Mouse (Mus musculus): Measurements from ENCODE around the gene Msl1. TPM values are rescaled to one million over a fixed set of nuclear protein-coding genes. Genes with fewer than 3 reads are reported as not detected.

Msl1 gene
- polyA plus RNA-seq, 1 experiment from 2014 or later = 23.7 TPM

DNA sequence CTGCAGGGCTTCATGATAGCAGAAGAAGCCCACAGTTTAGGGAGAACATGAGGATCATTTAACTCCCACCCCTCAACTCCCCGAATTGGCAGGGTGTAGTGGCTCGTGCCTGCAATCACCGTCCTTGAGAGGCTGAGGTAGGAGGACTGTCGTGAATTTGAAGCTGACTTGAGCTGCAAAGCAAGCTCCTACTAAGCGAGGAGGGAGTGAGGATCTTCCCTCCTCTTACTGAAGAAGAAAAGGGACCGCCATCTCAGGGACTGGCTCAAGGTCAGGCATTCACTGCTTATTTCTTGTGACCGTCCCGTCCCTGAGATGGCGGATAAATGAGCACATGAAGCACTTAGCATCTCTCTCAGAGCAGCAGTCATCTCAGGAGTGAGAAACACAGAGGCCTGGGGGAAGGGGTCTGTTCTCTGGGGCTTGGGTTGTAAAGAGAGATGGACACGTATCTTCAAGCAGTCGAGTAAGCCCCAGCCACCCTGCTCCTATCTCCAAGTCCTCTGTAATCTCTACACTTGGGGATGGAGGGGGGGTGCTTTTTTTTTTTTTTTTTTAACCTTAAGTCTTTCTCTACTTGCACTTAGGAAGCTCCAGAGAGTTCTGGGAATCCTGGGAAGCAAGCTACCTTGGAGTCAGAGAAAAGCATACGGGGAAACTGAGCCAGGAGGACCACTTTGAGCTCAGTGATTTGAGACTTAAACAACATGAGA lies 19.1 kb upstream of the Msl1 start:
- Histone ChIP-seq H3K4me2 (replicated peaks; ENCODE audit: low read depth, low read length) (peak overlapping the region; percentile 82), H3K9ac (replicated peaks; ENCODE audit: low read length) (peak overlapping the region; percentile 62), H3K9me3 (ENCODE audit: low read length) (no peaks in the 10 kb centered on the region), H3K27ac (ENCODE audit: low read length) (peak overlapping the region; percentile 94), H3K36me3 (ENCODE audit: insufficient read depth, low read length) (no peaks in the 10 kb centered on the region), H3K4me3 (ENCODE audit: low read length) (peak overlapping the region; percentile 44), H3K27me3 (ENCODE audit: insufficient read depth, low read length) (no peaks in the 10 kb centered on the region), H3K4me1 (ENCODE audit: insufficient read depth, low read length) (peaks cover 70% of the 10 kb centered on the region)
- no peak for ATAC-seq (ENCODE audit: low FRiP score, low TSS enrichment)
- 31% methylated on average over 12 of the region's 12 CpGs for WGBS

GRCm38 (mm10) chr11:98776843-98777590 lies 18.3 kb upstream of the Msl1 start:
- peaks cover 78% of the 10 kb centered on the region for H3K4me1 ChIP-seq (ENCODE audit: insufficient read depth, low read length)

GRCm38 (mm10) chr11:98777888-98778287 lies 17.4 kb upstream of the Msl1 start:
- Histone ChIP-seq H3K9me3 (ENCODE audit: low read length) (no peaks in the 10 kb centered on the region), H3K27me3 (ENCODE audit: insufficient read depth, low read length) (no peaks in the 10 kb centered on the region), H3K27ac (ENCODE audit: low read length) (peak overlapping the region; percentile 94), H3K9ac (replicated peaks; ENCODE audit: low read length) (no peak overlapping the region), H3K4me3 (ENCODE audit: low read length) (no peak overlapping the region), H3K4me1 (ENCODE audit: insufficient read depth, low read length) (peaks cover 79% of the 10 kb centered on the region), H3K36me3 (ENCODE audit: insufficient read depth, low read length) (no peaks in the 10 kb centered on the region), H3K4me2 (replicated peaks; ENCODE audit: low read depth, low read length) (no peak overlapping the region)
- no peak for ATAC-seq (ENCODE audit: low FRiP score, low TSS enrichment)

More at GRCm38 (mm10) chr11:98776843-98777590, 18.3 kb upstream of the Msl1 start:
- WGBS = 5% methylated on average over 9 of the region's 9 CpGs
- Histone ChIP-seq H3K27me3 (ENCODE audit: insufficient read depth, low read length) (no peaks in the 10 kb centered on the region), H3K4me3 (ENCODE audit: low read length) (no peak overlapping the region), H3K9ac (replicated peaks; ENCODE audit: low read length) (peak overlapping the region; percentile 62), H3K4me2 (replicated peaks; ENCODE audit: low read depth, low read length) (peak overlapping the region; percentile 82), H3K9me3 (ENCODE audit: low read length) (no peaks in the 10 kb centered on the region), H3K36me3 (ENCODE audit: insufficient read depth, low read length) (no peaks in the 10 kb centered on the region), H3K27ac (ENCODE audit: low read length) (peak overlapping the region; percentile 94)
- ATAC-seq (ENCODE audit: low FRiP score, low TSS enrichment) = peak; percentile 17; the same call in 1 of the 2 replicates

DNA sequence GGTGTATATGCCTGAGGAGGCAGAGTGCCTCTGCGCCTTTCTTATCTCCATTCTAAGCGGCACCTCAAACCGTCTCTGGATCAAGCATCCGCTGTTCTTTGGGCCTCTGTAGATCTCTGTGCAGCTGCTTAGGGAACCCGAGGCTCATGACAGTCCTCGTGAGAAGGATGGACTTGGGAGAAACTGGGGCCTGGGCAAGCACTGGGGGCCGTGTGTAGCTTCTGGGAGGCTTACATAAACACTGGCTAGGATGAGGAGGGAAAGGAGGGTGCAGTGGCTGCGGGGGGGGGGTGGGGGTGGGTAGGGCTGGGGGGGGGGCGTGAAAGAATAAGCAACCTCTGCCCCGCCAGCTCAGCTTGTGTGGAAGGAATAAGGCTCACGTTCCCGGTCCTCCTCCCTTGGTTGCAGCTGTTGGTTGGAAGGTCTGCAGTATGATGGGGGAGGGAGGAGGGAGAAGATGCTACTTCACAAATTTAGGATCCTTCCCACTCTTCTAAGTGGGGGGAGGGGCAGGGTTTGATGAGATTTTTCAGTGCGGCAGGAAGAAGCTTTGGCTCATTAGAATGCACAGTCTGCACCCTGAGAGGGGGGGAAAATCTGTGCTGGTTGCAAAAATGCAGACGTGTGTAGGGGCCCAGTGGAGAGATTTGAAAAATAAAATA lies 13.3 kb upstream of the Msl1 start:
- 17% methylated on average over 13 of the region's 14 CpGs for WGBS
- Histone ChIP-seq H3K9ac (replicated peaks; ENCODE audit: low read length) (peak overlapping the region; percentile 23), H3K27me3 (ENCODE audit: insufficient read depth, low read length) (no peaks in the 10 kb centered on the region), H3K9me3 (ENCODE audit: low read length) (no peaks in the 10 kb centered on the region), H3K27ac (ENCODE audit: low read length) (peak overlapping the region; percentile 99), H3K4me1 (ENCODE audit: insufficient read depth, low read length) (peaks cover 78% of the 10 kb centered on the region), H3K4me2 (replicated peaks; ENCODE audit: low read depth, low read length) (peak overlapping the region; percentile 2; the same call in 1 of the 2 replicates), H3K4me3 (ENCODE audit: low read length) (no peak overlapping the region), H3K36me3 (ENCODE audit: insufficient read depth, low read length) (no peaks in the 10 kb centered on the region)
- 0 out of 2 replicates have a peak, but pooled peaks have one; percentile 8 for ATAC-seq (ENCODE audit: low FRiP score, low TSS enrichment)

DNA sequence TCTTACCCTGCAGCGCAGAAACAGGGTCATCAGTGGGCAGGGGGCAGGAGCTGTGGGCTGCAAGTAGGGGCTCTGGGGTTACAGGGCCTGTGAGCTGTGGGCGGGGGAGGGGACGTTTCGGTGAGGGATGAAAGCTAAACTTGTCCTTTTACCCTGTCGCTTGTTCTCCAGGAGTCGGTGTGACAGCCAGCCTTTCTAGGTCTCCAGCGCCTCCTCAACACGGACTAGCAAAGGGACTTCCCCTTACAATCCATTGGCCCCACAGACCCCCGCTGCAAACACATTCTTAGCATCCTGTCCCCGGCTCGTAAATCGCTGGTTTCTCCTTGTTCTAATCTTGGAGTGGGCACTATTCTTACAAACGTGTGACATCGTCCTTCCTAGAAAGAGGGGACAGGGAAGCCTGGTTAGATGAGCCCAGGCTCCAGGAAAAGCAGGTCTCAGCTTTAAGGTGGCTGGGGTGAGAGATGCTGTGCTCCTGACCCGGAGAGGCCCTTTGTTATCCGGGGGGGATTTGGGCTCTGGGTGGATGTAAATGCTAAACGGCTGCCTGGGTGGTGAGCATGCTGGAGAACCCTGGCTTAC lies 12.6 kb upstream of the Msl1 start:
- Histone ChIP-seq H3K4me3 (ENCODE audit: low read length) (peak overlapping the region; percentile 26; the same call in 1 of the 2 replicates), H3K4me2 (replicated peaks; ENCODE audit: low read depth, low read length) (peak overlapping the region; percentile 51), H3K36me3 (ENCODE audit: insufficient read depth, low read length) (no peaks in the 10 kb centered on the region), H3K27me3 (ENCODE audit: insufficient read depth, low read length) (no peaks in the 10 kb centered on the region), H3K27ac (ENCODE audit: low read length) (peak overlapping the region; percentile 99), H3K9me3 (ENCODE audit: low read length) (no peaks in the 10 kb centered on the region), H3K9ac (replicated peaks; ENCODE audit: low read length) (peak overlapping the region; percentile 67), H3K4me1 (ENCODE audit: insufficient read depth, low read length) (peaks cover 76% of the 10 kb centered on the region)
- 4% methylated on average over 17 of the region's 17 CpGs for WGBS
- no peak for ATAC-seq (ENCODE audit: low FRiP score, low TSS enrichment)

GRCm38 (mm10) chr11:98783236-98783696 lies 12.1 kb upstream of the Msl1 start:
- H3K4me3 ChIP-seq (ENCODE audit: low read length) = peak overlapping the region; percentile 26
- peak; percentile 67 for ATAC-seq (ENCODE audit: low FRiP score, low TSS enrichment)
- under 1% methylated on average over 20 of the region's 20 CpGs for WGBS

GRCm38 (mm10) chr11:98784139-98784538 lies 11.2 kb upstream of the Msl1 start:
- 58% methylated on average over 4 of the region's 4 CpGs for WGBS
- H3K4me1 ChIP-seq (ENCODE audit: insufficient read depth, low read length) = peaks cover 77% of the 10 kb centered on the region
- no peak overlapping the region for H3K4me2 ChIP-seq (replicated peaks; ENCODE audit: low read depth, low read length)
- peak overlapping the region; percentile 99 for H3K27ac ChIP-seq (ENCODE audit: low read length)
- H3K27me3 ChIP-seq (ENCODE audit: insufficient read depth, low read length) = no peaks in the 10 kb centered on the region
- no peak overlapping the region for H3K4me3 ChIP-seq (ENCODE audit: low read length)
- H3K9ac ChIP-seq (replicated peaks; ENCODE audit: low read length) = peak overlapping the region; percentile 67; the same call in 1 of the 2 replicates
- no peak for ATAC-seq (ENCODE audit: low FRiP score, low TSS enrichment)
- no peaks in the 10 kb centered on the region for H3K36me3 ChIP-seq (ENCODE audit: insufficient read depth, low read length)
- H3K9me3 ChIP-seq (ENCODE audit: low read length) = no peaks in the 10 kb centered on the region

More at GRCm38 (mm10) chr11:98783236-98783696, 12.1 kb upstream of the Msl1 start:
- H3K4me2 ChIP-seq (replicated peaks; ENCODE audit: low read depth, low read length) = peak overlapping the region; percentile 51
- peak overlapping the region; percentile 99 for H3K27ac ChIP-seq (ENCODE audit: low read length)
- H3K27me3 ChIP-seq (ENCODE audit: insufficient read depth, low read length) = no peaks in the 10 kb centered on the region
- peaks cover 72% of the 10 kb centered on the region for H3K4me1 ChIP-seq (ENCODE audit: insufficient read depth, low read length)
- H3K9ac ChIP-seq (replicated peaks; ENCODE audit: low read length) = peak overlapping the region; percentile 67
- H3K9me3 ChIP-seq (ENCODE audit: low read length) = no peaks in the 10 kb centered on the region
- H3K36me3 ChIP-seq (ENCODE audit: insufficient read depth, low read length) = no peaks in the 10 kb centered on the region

- WGBS = 42% methylated on average over 10 of the region's 10 CpGs
- Histone ChIP-seq H3K36me3 (ENCODE audit: insufficient read depth, low read length) (no peaks in the 10 kb centered on the region), H3K4me2 (replicated peaks; ENCODE audit: low read depth, low read length) (no peak overlapping the region), H3K27me3 (ENCODE audit: insufficient read depth, low read length) (no peaks in the 10 kb centered on the region), H3K27ac (ENCODE audit: low read length) (peak overlapping the region; percentile 95), H3K4me3 (ENCODE audit: low read length) (no peak overlapping the region), H3K9me3 (ENCODE audit: low read length) (no peaks in the 10 kb centered on the region), H3K4me1 (ENCODE audit: insufficient read depth, low read length) (peaks cover 81% of the 10 kb centered on the region), H3K9ac (replicated peaks; ENCODE audit: low read length) (peak overlapping the region; percentile 20)
- ATAC-seq (ENCODE audit: low FRiP score, low TSS enrichment) = no peak
Observed at GRCm38 (mm10) chr11:98785214-98785613, 10.1 kb upstream of the Msl1 start.

GRCm38 (mm10) chr11:98785772-98786281 lies 9.5 kb upstream of the Msl1 start:
- H3K4me1 ChIP-seq (ENCODE audit: insufficient read depth, low read length) = peaks cover 75% of the 10 kb centered on the region
- WGBS = 3% methylated on average over 12 of the region's 12 CpGs
- peak overlapping the region; percentile 95 for H3K27ac ChIP-seq (ENCODE audit: low read length)
- H3K36me3 ChIP-seq (ENCODE audit: insufficient read depth, low read length) = no peaks in the 10 kb centered on the region
- H3K4me3 ChIP-seq (ENCODE audit: low read length) = peak overlapping the region; percentile 7; the same call in 1 of the 2 replicates
- H3K9me3 ChIP-seq (ENCODE audit: low read length) = no peaks in the 10 kb centered on the region
- peak overlapping the region; percentile 40 for H3K4me2 ChIP-seq (replicated peaks; ENCODE audit: low read depth, low read length)
- H3K27me3 ChIP-seq (ENCODE audit: insufficient read depth, low read length) = no peaks in the 10 kb centered on the region
- no peak for ATAC-seq (ENCODE audit: low FRiP score, low TSS enrichment)
- peak overlapping the region; percentile 57 for H3K9ac ChIP-seq (replicated peaks; ENCODE audit: low read length)

All from kidney, embryonic 16.5 days (tissue).